Mouse (Mus musculus) embryo, embryonic 11.5 days (tissue): ENCODE data around the gene Rab8a.

Experiments
- DNase-seq: peaks from one replicate; pipeline ENCODE4 v3.0.0-alpha.2; 2012; ENCODE audit warnings: low read depth, low spot score

Gene Rab8a

GRCm38 (mm10) chr8:72146056-72146455, 14.9 kb upstream of the Rab8a start:
- no peak for DNase-seq

GRCm38 (mm10) chr8:72146556-72146955, 14.4 kb upstream of the Rab8a start:
- DNase-seq: no peak

DNA sequence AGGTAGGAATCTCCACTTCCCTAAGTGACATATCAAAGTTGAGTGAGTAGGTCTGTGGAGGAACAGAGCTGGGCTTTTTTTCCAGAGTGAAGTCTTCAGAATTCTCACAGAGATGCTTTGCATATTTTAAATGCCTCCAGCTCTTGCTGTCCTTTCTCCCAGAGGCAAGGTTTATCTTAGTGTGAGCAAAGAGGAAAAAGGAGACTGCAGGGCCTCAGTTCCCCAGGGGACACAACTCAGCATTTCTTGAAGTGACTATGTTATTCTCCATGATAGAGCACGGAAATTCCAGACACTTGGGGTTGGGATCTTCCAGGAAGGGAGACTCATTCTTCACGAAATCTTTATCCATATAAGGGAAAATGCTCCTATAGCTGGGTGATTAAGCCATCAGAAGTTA, 13.7 kb upstream of the Rab8a start:
- no peak for DNase-seq

- DNase-seq: no peak
These were observed 11.9 kb upstream of the Rab8a start for GRCm38 (mm10) chr8:72149056-72149455.

GRCm38 (mm10) chr8:72151418-72152078, 9.5 kb upstream of the Rab8a start:
- DNase-seq: no peak

- no peak for DNase-seq
These were observed 7.6 kb upstream of the Rab8a start for GRCm38 (mm10) chr8:72153382-72153781.

- no peak for DNase-seq
These were observed 2.9 kb upstream of the Rab8a start for GRCm38 (mm10) chr8:72158096-72158495.

DNA sequence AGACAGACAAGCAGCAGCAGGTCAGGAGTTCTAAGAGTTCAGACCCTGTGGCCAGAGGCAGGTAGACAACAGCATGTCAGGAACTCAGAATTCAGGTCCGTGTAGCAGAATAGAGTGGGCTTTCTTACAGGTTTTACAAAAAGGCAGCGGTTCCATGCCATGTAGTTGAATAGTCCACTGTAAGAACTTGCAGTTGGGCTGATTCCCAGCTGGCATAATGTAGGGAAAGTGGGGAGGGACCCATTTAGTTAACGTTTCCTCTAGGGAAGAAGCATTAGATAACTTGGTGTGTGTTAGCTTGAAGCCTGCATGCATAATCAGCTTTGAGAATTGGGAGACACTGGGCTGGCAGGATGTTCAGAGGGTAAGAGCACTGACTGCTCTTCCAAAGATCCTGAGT, 2.3 kb upstream of the Rab8a start:
- DNase-seq: no peak

DNA sequence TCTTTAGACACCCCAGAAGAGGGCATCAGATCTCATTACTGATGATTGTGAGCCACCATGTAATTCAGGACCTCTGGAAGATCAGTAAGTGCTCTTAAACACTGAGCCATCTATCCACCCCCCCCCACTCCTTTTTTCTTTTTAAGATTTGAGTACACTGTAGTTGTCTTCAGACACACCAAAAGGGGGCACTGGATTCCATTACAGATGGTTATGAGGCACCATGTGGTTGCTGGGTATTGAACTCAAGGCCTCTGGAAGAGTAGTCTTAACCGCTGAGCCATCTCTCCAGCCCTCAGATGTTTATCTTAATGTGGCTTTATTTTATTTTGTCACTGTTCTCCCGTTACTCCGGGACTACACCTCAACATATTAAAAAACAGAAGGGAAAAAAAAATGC, 993 bp upstream of the Rab8a start:
- DNase-seq: no peak

GRCm38 (mm10) chr8:72162821-72163220, 1.8 kb downstream of the Rab8a start:
- DNase-seq: no peak

DNA sequence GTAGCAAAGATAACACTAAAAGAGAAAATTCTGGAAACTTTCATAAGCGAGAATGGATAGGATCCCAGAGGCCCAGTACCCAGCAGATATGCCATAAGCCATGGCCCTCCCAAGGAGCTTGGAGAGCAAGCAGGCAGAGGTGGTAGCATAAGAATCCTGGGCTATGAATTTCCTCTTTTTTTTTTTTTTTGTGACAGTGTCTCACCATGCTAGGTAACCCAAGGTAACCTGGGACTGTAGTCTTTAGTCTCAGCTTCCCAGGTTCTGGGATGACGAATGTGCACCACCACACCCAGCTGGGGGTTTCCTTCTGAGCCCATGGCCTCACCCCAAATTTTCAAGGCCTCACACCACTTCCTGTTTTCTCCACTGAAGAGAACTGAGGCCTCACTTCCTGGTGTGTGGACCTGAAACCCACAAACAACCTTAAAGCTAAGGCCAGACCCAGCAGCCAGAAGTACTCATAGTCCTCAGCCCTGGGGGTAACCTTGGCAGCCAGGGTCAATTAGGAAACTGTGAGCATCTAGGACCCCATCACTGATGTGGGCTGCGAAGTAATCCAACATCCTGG, 8.2 kb downstream of the Rab8a start:
- DNase-seq: no peak

DNA sequence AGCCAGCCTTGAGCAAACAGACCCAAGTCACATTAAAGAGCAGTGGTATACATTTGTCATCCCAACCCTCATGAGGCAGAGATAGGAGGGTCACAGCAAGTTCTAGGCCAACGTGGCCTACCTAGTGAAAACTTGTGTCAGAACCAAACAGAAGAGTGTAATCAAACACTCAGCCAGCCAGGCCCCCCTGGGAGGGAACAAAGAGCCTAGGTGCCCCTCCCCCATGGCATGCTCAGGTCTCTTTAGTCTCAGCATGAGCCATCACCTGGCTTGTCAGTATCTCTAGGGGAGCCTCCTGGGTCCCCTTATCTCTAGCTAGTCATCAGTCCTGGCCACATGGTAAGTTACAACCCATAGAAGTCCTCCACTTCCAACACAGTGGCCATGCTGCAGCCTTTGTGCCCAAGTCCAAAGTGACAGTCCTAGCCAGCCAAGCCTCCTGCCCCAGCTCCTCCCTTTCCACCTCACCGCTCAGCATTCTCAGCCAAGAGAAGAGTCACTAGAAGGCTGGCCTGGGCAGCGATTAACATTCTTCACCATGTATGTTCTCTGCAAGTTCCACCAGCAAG, 8.8 kb downstream of the Rab8a start:
- DNase-seq: no peak

DNA sequence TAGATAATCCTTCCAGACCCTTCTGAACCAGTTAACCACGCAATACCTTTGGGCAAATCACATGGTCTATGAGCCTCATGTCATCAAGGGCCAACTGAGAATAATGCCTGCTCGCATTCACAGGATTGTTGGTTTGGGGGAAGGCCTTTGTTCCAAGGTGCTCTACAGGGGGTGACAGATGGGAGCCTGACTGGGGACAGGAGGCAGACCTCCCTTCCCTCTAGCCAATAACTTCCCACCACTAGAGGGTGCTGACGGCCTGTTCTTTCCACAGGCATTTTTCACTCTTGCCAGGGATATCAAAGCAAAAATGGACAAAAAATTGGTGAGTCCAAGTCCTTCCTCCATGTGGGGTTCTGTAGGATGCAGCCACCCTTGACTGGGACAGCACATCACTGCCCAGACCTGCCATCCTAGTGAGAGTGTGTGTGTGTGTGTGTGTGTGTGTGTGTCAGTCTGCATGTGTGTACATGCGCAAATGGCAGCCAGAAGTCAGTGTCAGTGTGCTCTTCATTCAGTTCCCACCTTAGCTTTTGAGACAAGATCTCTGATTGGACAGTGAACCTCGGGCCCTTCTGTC, 16.4 kb downstream of the Rab8a start:
- peak; percentile 34 for DNase-seq

- DNase-seq: no peak
These were observed 22.7 kb downstream of the Rab8a start for GRCm38 (mm10) chr8:72183554-72184202.

DNA sequence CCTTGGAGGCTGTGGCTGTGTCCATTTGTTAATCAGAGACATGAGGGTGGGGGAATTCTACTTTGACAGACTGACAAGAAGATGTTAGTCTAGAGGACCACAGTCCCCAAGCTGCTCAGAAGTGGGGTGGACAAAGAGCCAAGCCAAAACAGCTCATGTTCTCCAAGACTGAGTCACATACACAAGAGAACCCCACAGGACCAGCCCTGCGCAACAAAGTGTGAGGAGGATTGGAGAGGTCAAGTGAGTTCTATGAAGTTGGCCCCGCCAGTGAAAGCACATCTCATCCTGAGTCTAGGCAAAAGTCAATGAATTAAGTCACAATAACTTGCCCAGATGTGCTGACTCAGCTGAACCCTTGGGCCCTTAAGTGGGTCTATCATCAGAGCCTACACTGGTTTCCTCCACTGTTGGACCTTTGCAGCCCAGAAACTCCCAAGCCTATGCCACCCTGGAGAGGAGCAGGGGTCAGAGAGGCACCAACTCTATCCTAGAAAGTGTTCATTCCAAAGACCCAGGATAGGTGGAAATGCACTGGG, 26.9 kb downstream of the Rab8a start:
- no peak for DNase-seq

DNA sequence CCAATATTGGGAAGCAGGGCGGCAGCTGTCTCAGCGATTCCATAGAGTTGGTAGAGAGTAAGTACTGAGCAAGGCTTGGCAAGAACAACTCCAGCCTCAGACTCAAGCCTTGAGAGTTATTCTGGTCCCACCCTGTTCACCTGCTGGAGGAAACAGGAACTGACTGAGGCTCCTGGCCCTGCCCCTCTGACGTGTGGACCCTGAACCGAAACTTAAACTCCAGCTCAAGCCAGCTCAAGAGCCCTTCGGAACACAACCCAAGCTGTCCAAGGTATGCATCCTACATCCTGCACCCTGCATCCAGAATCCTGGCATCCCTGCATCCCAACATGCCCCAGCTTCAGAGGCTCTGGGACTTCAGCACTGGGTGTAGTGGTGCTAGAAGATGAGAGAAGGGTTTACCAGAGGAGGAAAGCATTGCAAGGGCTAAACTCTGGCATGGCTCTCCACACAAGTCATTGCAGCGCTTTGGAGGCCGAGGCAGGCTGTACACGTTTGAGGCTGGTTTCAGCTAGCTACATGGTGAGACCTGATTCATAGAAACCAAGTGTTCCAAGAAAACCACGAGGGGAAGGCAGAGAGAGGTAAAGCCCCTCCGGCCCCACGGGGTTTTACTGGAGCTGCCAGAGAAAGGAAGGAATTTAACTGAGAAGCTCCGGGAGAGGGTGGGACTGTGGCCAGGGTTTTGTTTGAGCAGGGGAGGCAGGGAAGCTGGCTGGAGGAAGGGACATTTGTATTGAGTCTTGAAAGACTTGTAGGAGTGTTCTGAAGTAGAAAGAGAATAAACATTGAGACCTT, 28.6 kb downstream of the Rab8a start, which contains the start of gene Hsh2d:
Gene Hsh2d, plus strand, starts transcription at position 222 of the 798 bp plus-strand sequence.
- DNase-seq: no peak

- no peak for DNase-seq
These were observed 29.2 kb downstream of the Rab8a start for GRCm38 (mm10) chr8:72190215-72190539.

DNA sequence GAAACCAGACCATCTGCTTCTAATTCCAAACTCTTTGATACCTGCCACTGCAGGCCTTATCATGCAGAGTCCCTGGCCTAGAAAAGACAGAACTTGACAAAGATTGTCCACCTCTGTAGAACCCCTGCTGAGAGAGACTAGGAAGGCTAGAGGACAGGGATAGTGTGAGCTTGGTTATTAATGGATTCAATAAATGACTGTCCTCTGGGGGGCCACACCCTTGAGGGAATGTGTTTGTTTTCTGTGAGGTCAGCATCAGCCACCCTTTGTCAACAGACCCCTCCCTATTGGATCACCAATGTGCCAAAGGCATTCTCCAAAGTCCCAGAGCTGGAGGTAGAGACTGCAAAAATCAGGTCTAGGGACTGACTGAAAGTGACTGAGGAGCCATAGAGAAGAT, 31.1 kb downstream of the Rab8a start:
- no peak for DNase-seq

- no peak for DNase-seq
These were observed 37.0 kb downstream of the Rab8a start for GRCm38 (mm10) chr8:72197997-72198396.

DNA sequence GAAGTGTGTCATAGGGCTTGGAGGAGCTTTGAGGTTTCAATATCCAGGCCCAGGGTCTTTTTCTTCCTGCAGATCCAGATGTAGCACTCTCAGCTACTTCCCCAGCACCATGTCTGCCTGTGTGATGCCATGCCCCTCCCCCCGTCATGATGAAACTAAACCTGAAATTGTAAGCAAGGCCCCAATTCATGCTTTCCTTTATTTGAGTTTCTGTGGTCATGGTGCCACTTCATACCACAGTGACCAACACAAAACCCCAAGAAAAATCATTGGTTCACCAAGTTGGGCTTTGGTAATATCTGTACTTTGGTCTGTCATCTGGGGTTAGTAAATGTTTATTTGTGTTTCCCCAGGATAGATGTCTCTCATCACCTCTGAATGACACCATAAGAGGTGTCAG, 47.6 kb downstream of the Rab8a start:
- DNase-seq: no peak

DNA sequence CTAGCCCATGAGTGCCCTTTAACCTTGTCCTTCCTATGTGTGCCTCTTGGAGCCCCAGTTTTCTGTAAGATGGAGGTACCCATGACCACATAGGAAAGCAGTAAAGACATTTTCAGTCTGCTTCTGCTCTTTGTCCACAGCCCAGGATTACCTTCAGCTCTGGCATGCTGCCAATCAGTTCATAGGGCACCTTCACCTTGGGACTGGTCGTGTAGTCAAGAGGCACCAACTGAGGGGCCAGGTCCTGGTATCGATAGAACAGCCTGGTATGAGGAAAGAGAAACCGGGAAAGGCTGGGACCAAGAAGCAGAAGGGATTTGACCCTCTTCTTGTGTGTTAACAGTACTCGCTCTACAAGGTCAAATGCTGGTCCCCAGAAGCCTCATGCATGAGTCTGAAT, 49.2 kb downstream of the Rab8a start:
- DNase-seq: no peak

GRCm38 (mm10) chr8:72210710-72211109, 49.7 kb downstream of the Rab8a start:
- no peak for DNase-seq
